15 mouse cellular contexts compared by ENCODE assay signal in the genomic region with DNA sequence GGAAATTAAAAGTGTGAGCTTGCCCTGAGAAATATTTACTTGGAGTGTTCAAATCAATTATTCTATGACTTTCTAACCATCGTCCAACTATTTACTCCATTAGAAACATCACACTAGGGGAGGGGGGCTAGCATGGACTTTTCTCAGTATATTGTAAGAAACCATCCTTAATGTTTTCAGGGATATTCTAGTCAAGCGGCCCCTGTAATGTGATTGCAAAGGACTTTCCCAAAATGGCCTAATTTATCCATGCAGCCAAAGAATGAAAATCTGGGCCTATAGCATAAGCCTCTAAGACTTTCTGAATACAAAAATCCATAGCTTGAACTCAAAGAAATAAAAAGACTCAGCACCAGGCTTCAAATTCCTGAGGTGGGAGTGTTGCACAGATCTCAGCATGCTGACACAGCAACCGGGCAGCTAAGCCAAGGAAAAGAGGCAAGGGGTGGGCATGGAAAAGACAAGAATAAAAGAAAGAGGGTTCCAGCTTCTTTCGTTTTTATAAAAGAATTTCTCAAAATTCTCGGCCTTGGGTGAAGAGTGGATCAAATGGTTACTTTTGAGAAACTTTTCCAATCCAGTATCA.
DNase-seq lines count a peak whose midpoint lies in the region; ATAC-seq and TF ChIP-seq lines count a peak whose summit lies in the region.
"Had no signal": no experiment of that assay in that cellular context is flagged by ENCODE, and none has a peak within 500 bp of the region (broad histone marks: within the 10 kb centered on the region; RNA-seq: fewer than 3 reads in every experiment).

No protein-coding gene starts in this region.

- intact Hi-C loops in gastrocnemius, adult 2 months (cut with DNase I), result no loop called here

- H3K4me2 ChIP-seq in lung, embryonic 14.5 days, result no peak overlapping the region
- no peak overlapping the region for H3K4me2 ChIP-seq in embryonic facial prominence, embryonic 14.5 days (ENCODE audit: low read depth, low read length)
- H3K4me2 ChIP-seq: heart, embryonic 11.5 days; hindbrain, embryonic 13.5 days; limb, embryonic 12.5 days had no signal

- no peak for DNase-seq in gastrocnemius, adult 2 months
- no peak for DNase-seq in gastrocnemius, postnatal 25 days
- DNase-seq in lung, embryonic 14.5 days, result peak; percentile 74
- DNase-seq in lung, postnatal 25 days (ENCODE audit: low spot score), result no peak
- peak; percentile 57 for DNase-seq in NIH3T3 (ENCODE audit: low read depth)
- peak; percentile 76 for DNase-seq in embryonic facial prominence, embryonic 14.5 days (ENCODE audit: low spot score)
- no peak for DNase-seq in layer of hippocampus, adult 9-10 months (ENCODE audit: low spot score)
- no peak for DNase-seq in cerebellum, postnatal 14 days
- DNase-seq: cerebellum, postnatal 10 days; kidney, adult 9 months; lung, postnatal 10 days had no signal

- no peak for ATAC-seq in lung, embryonic 14.5 days (ENCODE audit: insufficient read depth)
- peak; percentile 41; the same call in 1 of the 2 replicates for ATAC-seq in embryonic facial prominence, embryonic 14.5 days (ENCODE audit: low read depth)

- H3K9ac ChIP-seq in lung, embryonic 14.5 days, result no peak overlapping the region
- H3K9ac ChIP-seq in embryonic facial prominence, embryonic 14.5 days (ENCODE audit: low read depth, low read length), result no peak overlapping the region
- H3K9ac ChIP-seq: hindbrain, embryonic 13.5 days; limb, embryonic 12.5 days had no signal

- peaks cover 39% of the 10 kb centered on the region for H3K4me1 ChIP-seq in lung, embryonic 14.5 days (ENCODE audit: insufficient read depth)
- H3K4me1 ChIP-seq in embryonic facial prominence, embryonic 14.5 days (ENCODE audit: control insufficient read depth, insufficient read depth, low read length), result peaks cover 20% of the 10 kb centered on the region

- peak overlapping the region; percentile 16; the same call in 1 of the 2 replicates for H3K27ac ChIP-seq in gastrocnemius, adult 2 months
- H3K27ac ChIP-seq in lung, embryonic 14.5 days (ENCODE audit: low read depth), result peak overlapping the region; percentile 54; the same call in 1 of the 2 replicates
- H3K27ac ChIP-seq in embryonic facial prominence, embryonic 14.5 days (replicated peaks; ENCODE audit: low read depth, low read length), result no peak overlapping the region
- H3K27ac ChIP-seq: hindbrain, embryonic 13.5 days; limb, embryonic 12.5 days had no signal

- no peaks in the 10 kb centered on the region for H3K36me3 ChIP-seq in lung, embryonic 14.5 days (ENCODE audit: insufficient read depth)
- H3K36me3 ChIP-seq in embryonic facial prominence, embryonic 14.5 days (ENCODE audit: control insufficient read depth, insufficient read depth, low read length), result no peaks in the 10 kb centered on the region
- H3K36me3 ChIP-seq: hindbrain, embryonic 13.5 days; limb, embryonic 12.5 days had no signal

- no peak for TF ChIP-seq CTCF in gastrocnemius, adult 2 months (IDR thresholded peaks at IDR 0.05)
- TF ChIP-seq CTCF in lung, embryonic 14.5 days (IDR thresholded peaks at IDR 0.05; ENCODE audit: low read depth), result no peak

- no peaks in the 10 kb centered on the region for H3K27me3 ChIP-seq in lung, embryonic 14.5 days (ENCODE audit: insufficient read depth, low read length)
- no peaks in the 10 kb centered on the region for H3K27me3 ChIP-seq in embryonic facial prominence, embryonic 14.5 days (replicated peaks; ENCODE audit: control insufficient read depth, insufficient read depth, low read length)
- H3K27me3 ChIP-seq: hindbrain, embryonic 13.5 days; limb, embryonic 12.5 days had no signal

- no peaks in the 10 kb centered on the region for H3K9me3 ChIP-seq in lung, embryonic 14.5 days (ENCODE audit: low read depth, low read length)
- no peaks in the 10 kb centered on the region for H3K9me3 ChIP-seq in embryonic facial prominence, embryonic 14.5 days (ENCODE audit: control insufficient read depth, low read length)
- H3K9me3 ChIP-seq: hindbrain, embryonic 13.5 days; limb, embryonic 12.5 days had no signal

- WGBS in lung, embryonic 14.5 days, result 53% methylated on average over 5 of the region's 5 CpGs
- 56% methylated on average over 5 of the region's 5 CpGs for WGBS in embryonic facial prominence, embryonic 14.5 days

- H3K4me3 ChIP-seq in gastrocnemius, adult 2 months, result no peak overlapping the region
- H3K4me3 ChIP-seq in lung, embryonic 14.5 days (ENCODE audit: low read depth, low read length), result no peak overlapping the region
- no peak overlapping the region for H3K4me3 ChIP-seq in embryonic facial prominence, embryonic 14.5 days (ENCODE audit: low read depth, low read length)
- H3K4me3 ChIP-seq: erythroblast, embryonic 14.5 days; hindbrain, embryonic 13.5 days; limb, embryonic 12.5 days had no signal

Comparison
In these comparisons a context has a peak if more than half of its experiments do, and no peak if none do; other contexts are left out.
1. DNase-seq: peak in lung, embryonic 14.5 days (single experiment), NIH3T3 (single experiment) and embryonic facial prominence, embryonic 14.5 days (single experiment); none in gastrocnemius, adult 2 months (single experiment), gastrocnemius, postnatal 25 days (single experiment), lung, postnatal 25 days (single experiment), layer of hippocampus, adult 9-10 months (single experiment) and cerebellum, postnatal 14 days (0 of 2).